Mouse (Mus musculus) frontal cortex, adult (tissue): ENCODE results near the gene Ugt1a8.
A peak's percentile ranks its signal among the peaks of the same experiment; 100 is the strongest.

Experiments
- ATAC-seq: cut with Nextera tagmentation; 2 replicates; pipeline ENCODE4 v1.9.2; 2017; ENCODE audit warnings: mild to moderate bottlenecking, moderate library complexity, mixed read lengths; ENCODE audit not compliant: low TSS enrichment

Ugt1a8 gene

GRCm38 (mm10) chr1:88186325-88186935, 98.8 kb downstream of the Ugt1a8 start:
- no peak for ATAC-seq

GRCm38 (mm10) chr1:88192136-88192535, 104.5 kb downstream of the Ugt1a8 start:
- no peak for ATAC-seq

- ATAC-seq: no peak
Observed at GRCm38 (mm10) chr1:88195687-88196086, 108.1 kb downstream of the Ugt1a8 start.

GRCm38 (mm10) chr1:88197443-88197842, 109.8 kb downstream of the Ugt1a8 start:
- ATAC-seq: no peak

GRCm38 (mm10) chr1:88199996-88200395, 112.4 kb downstream of the Ugt1a8 start:
- no peak for ATAC-seq

GRCm38 (mm10) chr1:88200456-88200855, 112.8 kb downstream of the Ugt1a8 start, which contains the start of gene Ugt1a2:
TSS of gene Ugt1a2 (plus strand) at chr1:88200601.
- no peak for ATAC-seq

- peak; percentile 100 for ATAC-seq
Observed at GRCm38 (mm10) chr1:88205294-88205922, 117.8 kb downstream of the Ugt1a8 start, which contains the start of gene Dnajb3. TSS of gene Dnajb3 (minus strand) at chr1:88205782.

GRCm38 (mm10) chr1:88206843-88207479, 119.3 kb downstream of the Ugt1a8 start:
- ATAC-seq: no peak

- ATAC-seq: no peak
Observed at GRCm38 (mm10) chr1:88211812-88212211, 124.2 kb downstream of the Ugt1a8 start, which contains the start of gene Ugt1a1. TSS of gene Ugt1a1 (plus strand) at chr1:88211959.

GRCm38 (mm10) chr1:88212341-88213045, 124.9 kb downstream of the Ugt1a8 start:
- ATAC-seq: no peak

GRCm38 (mm10) chr1:88213061-88213460, 125.4 kb downstream of the Ugt1a8 start:
- no peak for ATAC-seq

GRCm38 (mm10) chr1:88213766-88214461, 126.3 kb downstream of the Ugt1a8 start:
- ATAC-seq: no peak

- ATAC-seq: no peak
Observed at GRCm38 (mm10) chr1:88214462-88214952, 126.9 kb downstream of the Ugt1a8 start.

GRCm38 (mm10) chr1:88215466-88216380, 128.1 kb downstream of the Ugt1a8 start:
- ATAC-seq: no peak

GRCm38 (mm10) chr1:88216551-88216950, 128.9 kb downstream of the Ugt1a8 start:
- ATAC-seq: peak; percentile 77

- no peak for ATAC-seq
Observed at GRCm38 (mm10) chr1:88217144-88217543, 129.5 kb downstream of the Ugt1a8 start.

GRCm38 (mm10) chr1:88217576-88217975, 130.0 kb downstream of the Ugt1a8 start:
- no peak for ATAC-seq

GRCm38 (mm10) chr1:88218051-88218450, 130.4 kb downstream of the Ugt1a8 start:
- ATAC-seq: no peak

GRCm38 (mm10) chr1:88218591-88218990, 131.0 kb downstream of the Ugt1a8 start:
- no peak for ATAC-seq

GRCm38 (mm10) chr1:88219054-88219453, 131.4 kb downstream of the Ugt1a8 start:
- ATAC-seq: no peak
